Mouse (Mus musculus): ENCODE results near the gene Aph1c. TPM values are rescaled to one million over a fixed set of nuclear protein-coding genes. Genes with fewer than 3 reads are reported as not detected.

The Aph1c gene
- polyA plus RNA-seq (2014; fragmentation: Illumina TruSeq; extraction: RNeasy Lipid Tissue Mini Kit (QIAGEN cat#74804); ENCODE audit: insufficient read depth, low read depth, low replicate concordance): 7.3 TPM

GRCm38 (mm10) chr9:66834318-66835096 is at the start of gene Aph1c:
TSS of gene Aph1c (minus strand) at chr9:66834726.

GRCm38 (mm10) chr9:66796739-66797138 is 37.8 kb downstream of the Aph1c start, which contains the start of gene Gm10647:
TSS of gene Gm10647 (plus strand) at chr9:66797039.

DNA sequence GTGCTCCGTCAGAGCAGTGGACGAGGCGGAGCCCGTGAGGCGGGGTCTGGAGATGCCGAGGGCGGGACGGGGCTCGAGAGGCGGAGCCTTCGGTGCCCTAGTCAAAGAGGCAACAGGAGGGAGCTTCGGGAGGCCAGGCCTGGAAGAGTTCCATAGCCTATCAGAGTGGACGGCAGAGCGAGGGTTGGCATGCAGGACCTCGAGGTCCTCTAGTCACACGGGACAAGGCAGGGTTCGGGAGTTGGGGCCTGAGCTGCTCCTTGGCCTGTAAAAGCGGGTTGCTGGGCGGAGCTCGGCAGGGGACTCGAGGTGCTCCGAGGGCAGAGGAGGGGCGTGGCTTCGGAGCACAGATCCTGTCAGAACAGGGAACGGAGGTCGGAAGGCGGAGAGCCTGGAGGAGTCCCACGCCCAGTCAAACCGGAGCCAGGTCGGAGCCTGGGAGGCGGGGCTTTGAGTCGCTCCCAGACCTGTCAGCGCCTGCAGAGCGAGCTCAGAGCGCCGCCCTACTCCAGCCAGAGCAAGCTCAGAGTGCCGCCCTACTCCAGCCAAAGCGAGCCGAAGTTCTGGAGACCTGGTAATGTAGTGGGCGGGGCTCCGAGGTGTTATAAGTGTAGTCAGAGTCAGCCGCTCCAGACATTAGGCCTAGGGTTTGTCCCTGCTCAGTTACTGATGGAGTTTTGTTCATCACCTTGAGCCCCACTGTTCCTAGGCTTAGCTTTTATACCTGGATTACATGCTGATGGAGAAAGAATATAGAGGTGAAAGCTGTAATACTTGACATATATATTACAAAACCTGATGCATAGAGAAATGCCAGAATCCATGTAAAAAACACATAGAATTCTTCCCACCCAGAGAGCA is 38.8 kb downstream of the Aph1c start, which contains the start of gene Aph1b:
Gene Aph1b, minus strand, starts transcription at position 27 of the 861 bp plus-strand sequence.

Other genes starting within 250 kb of the Aph1c start
- 13.6 TPM for gene Usp3, start 241.6 kb downstream of the Aph1c start, polyA plus RNA-seq (2014; fragmentation: Illumina TruSeq; extraction: RNeasy Lipid Tissue Mini Kit (QIAGEN cat#74804); ENCODE audit: insufficient read depth, low read depth, low replicate concordance)
- 0.15 TPM for gene Car12, start 121.0 kb downstream of the Aph1c start, polyA plus RNA-seq (2014; fragmentation: Illumina TruSeq; extraction: RNeasy Lipid Tissue Mini Kit (QIAGEN cat#74804); ENCODE audit: insufficient read depth, low read depth, low replicate concordance)
- 4.8 TPM for gene Aph1b, start 39.2 kb downstream of the Aph1c start, polyA plus RNA-seq (2014; fragmentation: Illumina TruSeq; extraction: RNeasy Lipid Tissue Mini Kit (QIAGEN cat#74804); ENCODE audit: insufficient read depth, low read depth, low replicate concordance)
- not detected for gene Gm10647, start 37.7 kb downstream of the Aph1c start, polyA plus RNA-seq (2014; fragmentation: Illumina TruSeq; extraction: RNeasy Lipid Tissue Mini Kit (QIAGEN cat#74804); ENCODE audit: insufficient read depth, low read depth, low replicate concordance)
- 16.6 TPM for gene Rab8b, start 85.0 kb upstream of the Aph1c start, polyA plus RNA-seq (2014; fragmentation: Illumina TruSeq; extraction: RNeasy Lipid Tissue Mini Kit (QIAGEN cat#74804); ENCODE audit: insufficient read depth, low read depth, low replicate concordance)
- gene Rps27l, start 111.4 kb upstream of the Aph1c start, polyA plus RNA-seq (2014; fragmentation: Illumina TruSeq; extraction: RNeasy Lipid Tissue Mini Kit (QIAGEN cat#74804); ENCODE audit: insufficient read depth, low read depth, low replicate concordance): 370 TPM
- 9.7 TPM for gene Lactb, start 140.8 kb upstream of the Aph1c start, polyA plus RNA-seq (2014; fragmentation: Illumina TruSeq; extraction: RNeasy Lipid Tissue Mini Kit (QIAGEN cat#74804); ENCODE audit: insufficient read depth, low read depth, low replicate concordance)
- 422 TPM for gene Tpm1, start 214.7 kb upstream of the Aph1c start, polyA plus RNA-seq (2014; fragmentation: Illumina TruSeq; extraction: RNeasy Lipid Tissue Mini Kit (QIAGEN cat#74804); ENCODE audit: insufficient read depth, low read depth, low replicate concordance)

Measured in lung, adult 10 weeks (tissue).